Mouse (Mus musculus): Measurements from ENCODE around the gene Vmn2r78.
"Not testable (repeated sequence)": the region's sequence is repeated elsewhere in the genome, so short reads cannot be mapped to it uniquely, and the experiment has no call there.

The Vmn2r78 gene

DNA sequence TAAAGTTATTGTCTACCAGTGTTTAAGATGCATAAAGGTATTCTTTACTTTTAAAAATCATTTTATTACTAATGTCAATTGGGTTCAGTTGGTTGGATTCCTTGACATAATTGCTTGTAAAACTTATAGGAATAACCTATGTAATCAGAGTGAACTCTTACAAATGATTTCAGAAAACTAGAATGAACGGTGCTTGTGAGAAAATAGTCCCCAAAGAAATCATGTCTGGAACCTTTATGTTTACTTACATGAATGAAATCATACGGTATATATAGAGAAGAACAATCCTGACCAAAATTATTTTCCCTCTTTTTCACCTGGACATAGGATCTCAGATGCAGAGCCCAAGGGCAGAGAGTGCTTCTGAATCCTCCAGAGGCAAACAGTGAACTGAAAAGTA is at the start of gene Vmn2r78:
TSS of gene Vmn2r78 (plus strand) at position 301 of the 400 bp plus-strand sequence.
- DNase-seq = not testable (repeated sequence)

- no peak for DNase-seq
Measured at GRCm38 (mm10) chr7:86889470-86890469, 25.1 kb upstream of the Vmn2r78 start.

DNA sequence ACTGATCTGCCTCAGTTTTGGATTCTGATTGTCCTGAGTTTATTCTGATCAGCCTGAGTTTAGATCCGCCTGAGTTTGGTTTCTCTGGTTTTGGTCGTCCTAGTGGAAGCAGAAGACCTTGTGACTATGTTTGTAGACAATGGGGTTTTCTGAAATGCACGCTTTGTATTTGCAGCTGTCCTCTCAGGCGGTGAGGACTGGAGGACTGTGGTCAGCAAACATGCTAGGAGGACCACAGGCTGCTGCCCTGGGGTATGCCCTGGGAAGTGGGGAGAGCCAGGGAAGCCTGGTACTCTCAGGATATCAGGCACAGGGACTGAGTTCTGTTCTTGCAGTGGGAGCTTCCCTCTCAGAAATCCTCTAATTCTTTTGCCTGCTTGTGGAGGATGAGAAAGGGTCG is 22.4 kb downstream of the Vmn2r78 start:
- DNase-seq = no peak

- no peak for DNase-seq
Measured at GRCm38 (mm10) chr7:86994700-86995099, 79.8 kb downstream of the Vmn2r78 start.

DNA sequence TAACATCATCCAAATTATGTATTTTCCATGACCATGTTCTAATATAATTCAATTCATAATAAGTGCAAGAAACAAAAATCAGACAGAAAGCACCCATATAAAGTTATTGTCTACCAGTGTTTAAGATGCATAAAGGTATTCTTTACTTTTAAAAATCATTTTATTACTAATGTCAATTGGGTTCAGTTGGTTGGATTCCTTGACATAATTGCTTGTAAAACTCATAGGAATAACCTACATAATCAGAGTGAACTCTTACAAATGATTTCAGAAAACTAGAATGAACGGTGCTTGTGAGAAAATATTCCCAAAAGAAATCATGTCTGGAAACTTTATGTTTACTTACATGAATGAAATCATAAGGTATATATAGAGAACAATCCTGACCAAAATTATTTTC is 80.9 kb downstream of the Vmn2r78 start, which contains the start of gene Vmn2r79:
TSS of gene Vmn2r79 (plus strand) at position 301 of the 400 bp plus-strand sequence.
- not testable (repeated sequence) for DNase-seq
